Mouse (Mus musculus): ENCODE measurements around the gene P2ry4. TPM values are rescaled to one million over a fixed set of nuclear protein-coding genes. Genes with fewer than 3 reads are reported as not detected.

Gene P2ry4
- polyA plus RNA-seq, 1 experiment from 2014 or later: not detected

- Histone ChIP-seq H3K36me3 (ENCODE audit: control insufficient read depth, insufficient read depth, low read length) (no peaks in the 10 kb centered on the region), H3K4me2 (replicated peaks; ENCODE audit: low read depth, low read length) (no peak overlapping the region), H3K9me3 (ENCODE audit: control insufficient read depth, low read depth, low read length) (no peaks in the 10 kb centered on the region), H3K9ac (replicated peaks; ENCODE audit: low read depth, low read length) (no peak overlapping the region), H3K27ac (ENCODE audit: low read length) (no peak overlapping the region), H3K4me1 (ENCODE audit: control insufficient read depth, insufficient read depth, low read length) (no peaks in the 10 kb centered on the region), H3K4me3 (ENCODE audit: low read depth, low read length) (no peak overlapping the region), H3K27me3 (ENCODE audit: control insufficient read depth, insufficient read depth, low read length) (no peaks in the 10 kb centered on the region; the same call in 1 of the 2 replicates)
- WGBS: 55% methylated on average over 3 of the region's 3 CpGs
- 0 out of 2 replicates have a peak, but pooled peaks have one; percentile 18 for ATAC-seq (ENCODE audit: insufficient number of reproducible peaks, insufficient read depth, low FRiP score, low read depth)
Observed at GRCm38 (mm10) chrX:100618488-100618887, 23.8 kb upstream of the P2ry4 start.

DNA sequence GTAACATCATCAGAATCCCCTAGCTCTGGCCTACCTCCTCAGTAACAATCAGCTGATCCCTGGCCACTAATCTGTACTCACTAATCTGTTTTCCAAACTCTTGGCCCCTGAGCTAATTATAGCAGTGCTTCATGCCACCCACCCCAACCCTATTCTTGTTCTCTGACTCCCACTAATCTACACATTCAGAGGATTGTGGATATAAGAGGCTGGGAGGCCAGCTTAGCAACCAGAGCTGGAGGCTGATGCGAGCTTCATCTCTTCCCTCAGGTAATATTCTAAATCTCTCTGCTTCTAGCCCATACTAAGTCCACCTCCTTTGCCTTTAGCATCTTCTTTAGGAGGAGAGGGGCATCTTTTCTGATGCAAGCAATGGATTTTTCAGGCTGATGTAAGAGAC lies 10.6 kb upstream of the P2ry4 start, which contains the start of gene Arr3:
Gene Arr3 (plus strand): TSS at position 184 of the 400 bp plus-strand sequence.
- no peaks in the 10 kb centered on the region for H3K27me3 ChIP-seq (ENCODE audit: control insufficient read depth, insufficient read depth, low read length)
- H3K9me3 ChIP-seq (ENCODE audit: control insufficient read depth, low read depth, low read length): no peaks in the 10 kb centered on the region
- H3K27ac ChIP-seq (ENCODE audit: low read length): no peak within 1 kb of the TSS
- 86% methylated on average over 1 of the region's 1 CpGs for WGBS
- no peaks in the 10 kb centered on the region for H3K36me3 ChIP-seq (ENCODE audit: control insufficient read depth, insufficient read depth, low read length)
- no peaks in the 10 kb centered on the region for H3K4me1 ChIP-seq (ENCODE audit: control insufficient read depth, insufficient read depth, low read length)
- no peak for ATAC-seq (ENCODE audit: insufficient number of reproducible peaks, insufficient read depth, low FRiP score, low read depth)
- no peak within 1 kb of the TSS for H3K4me2 ChIP-seq (replicated peaks; ENCODE audit: low read depth, low read length)
- H3K4me3 ChIP-seq (ENCODE audit: low read depth, low read length): no peak within 1 kb of the TSS
- H3K9ac ChIP-seq (replicated peaks; ENCODE audit: low read depth, low read length): no peak within 1 kb of the TSS

- no peak overlapping the region for H3K27ac ChIP-seq (ENCODE audit: low read length)
- H3K4me1 ChIP-seq (ENCODE audit: control insufficient read depth, insufficient read depth, low read length): no peaks in the 10 kb centered on the region
- no peaks in the 10 kb centered on the region for H3K36me3 ChIP-seq (ENCODE audit: control insufficient read depth, insufficient read depth, low read length)
- H3K4me2 ChIP-seq (replicated peaks; ENCODE audit: low read depth, low read length): no peak overlapping the region
- H3K9me3 ChIP-seq (ENCODE audit: control insufficient read depth, low read depth, low read length): no peaks in the 10 kb centered on the region
- ATAC-seq (ENCODE audit: insufficient number of reproducible peaks, insufficient read depth, low FRiP score, low read depth): no peak
- H3K4me3 ChIP-seq (ENCODE audit: low read depth, low read length): no peak overlapping the region
- no peak overlapping the region for H3K9ac ChIP-seq (replicated peaks; ENCODE audit: low read depth, low read length)
- WGBS: 71% methylated on average over 4 of the region's 4 CpGs
- H3K27me3 ChIP-seq (ENCODE audit: control insufficient read depth, insufficient read depth, low read length): no peaks in the 10 kb centered on the region
Observed at GRCm38 (mm10) chrX:100599755-100600154, 5.1 kb upstream of the P2ry4 start.

- Histone ChIP-seq H3K4me3 (ENCODE audit: low read depth, low read length) (no peak overlapping the region), H3K9me3 (ENCODE audit: control insufficient read depth, low read depth, low read length) (no peaks in the 10 kb centered on the region), H3K36me3 (ENCODE audit: control insufficient read depth, insufficient read depth, low read length) (no peaks in the 10 kb centered on the region), H3K27me3 (ENCODE audit: control insufficient read depth, insufficient read depth, low read length) (no peaks in the 10 kb centered on the region), H3K27ac (ENCODE audit: low read length) (no peak overlapping the region), H3K9ac (replicated peaks; ENCODE audit: low read depth, low read length) (no peak overlapping the region), H3K4me1 (ENCODE audit: control insufficient read depth, insufficient read depth, low read length) (no peaks in the 10 kb centered on the region), H3K4me2 (replicated peaks; ENCODE audit: low read depth, low read length) (no peak overlapping the region)
- WGBS: 31% methylated on average over 5 of the region's 5 CpGs
- no peak; the same call in 1 of the 2 replicates for ATAC-seq (ENCODE audit: insufficient number of reproducible peaks, insufficient read depth, low FRiP score, low read depth)
Observed at GRCm38 (mm10) chrX:100597439-100597838, 2.8 kb upstream of the P2ry4 start.

- Histone ChIP-seq H3K4me2 (replicated peaks; ENCODE audit: low read depth, low read length) (no peak within 1 kb of the TSS), H3K4me3 (ENCODE audit: low read depth, low read length) (no peak within 1 kb of the TSS), H3K9me3 (ENCODE audit: control insufficient read depth, low read depth, low read length) (no peaks in the 10 kb centered on the region), H3K9ac (replicated peaks; ENCODE audit: low read depth, low read length) (no peak within 1 kb of the TSS), H3K4me1 (ENCODE audit: control insufficient read depth, insufficient read depth, low read length) (no peaks in the 10 kb centered on the region), H3K36me3 (ENCODE audit: control insufficient read depth, insufficient read depth, low read length) (no peaks in the 10 kb centered on the region), H3K27me3 (ENCODE audit: control insufficient read depth, insufficient read depth, low read length) (no peaks in the 10 kb centered on the region), H3K27ac (ENCODE audit: low read length) (no peak within 1 kb of the TSS)
- no peak for ATAC-seq (ENCODE audit: insufficient number of reproducible peaks, insufficient read depth, low FRiP score, low read depth)
- WGBS: 70% methylated on average over 1 of the region's 1 CpGs
Observed at GRCm38 (mm10) chrX:100571951-100572350, 22.7 kb downstream of the P2ry4 start, which contains the start of gene Awat1. Gene Awat1 (plus strand): TSS chrX:100572251.

DNA sequence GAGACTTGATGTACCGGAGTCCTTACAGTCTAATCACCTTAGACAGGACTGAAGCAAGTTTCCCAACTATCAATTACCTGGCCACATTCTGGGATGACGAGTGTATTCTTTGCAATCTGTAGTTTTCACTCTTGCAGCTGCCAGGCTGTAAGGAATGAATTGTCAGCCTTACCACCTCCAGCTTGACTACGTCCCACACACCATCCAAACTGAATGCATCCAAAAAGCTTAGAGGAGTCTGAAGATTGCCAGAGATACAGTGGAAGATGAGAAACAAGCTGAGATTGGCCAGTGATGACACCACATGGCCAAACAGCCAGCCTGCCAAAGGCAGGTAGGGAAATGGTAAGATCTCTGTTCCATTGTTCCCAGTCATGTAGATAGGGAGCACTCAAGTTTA lies 29.0 kb downstream of the P2ry4 start:
- H3K9me3 ChIP-seq (ENCODE audit: control insufficient read depth, low read depth, low read length): no peaks in the 10 kb centered on the region
- no peaks in the 10 kb centered on the region for H3K27me3 ChIP-seq (ENCODE audit: control insufficient read depth, insufficient read depth, low read length)
- H3K9ac ChIP-seq (replicated peaks; ENCODE audit: low read depth, low read length): no peak overlapping the region
- H3K4me1 ChIP-seq (ENCODE audit: control insufficient read depth, insufficient read depth, low read length): no peaks in the 10 kb centered on the region
- H3K4me2 ChIP-seq (replicated peaks; ENCODE audit: low read depth, low read length): no peak overlapping the region
- WGBS: 75% methylated on average over 3 of the region's 3 CpGs
- no peak overlapping the region for H3K27ac ChIP-seq (ENCODE audit: low read length)
- H3K36me3 ChIP-seq (ENCODE audit: control insufficient read depth, insufficient read depth, low read length): no peaks in the 10 kb centered on the region
- ATAC-seq (ENCODE audit: insufficient number of reproducible peaks, insufficient read depth, low FRiP score, low read depth): no peak
- no peak overlapping the region for H3K4me3 ChIP-seq (ENCODE audit: low read depth, low read length)

GRCm38 (mm10) chrX:100556026-100556425 lies 38.6 kb downstream of the P2ry4 start:
- Histone ChIP-seq H3K27ac (ENCODE audit: low read length) (no peak overlapping the region), H3K9me3 (ENCODE audit: control insufficient read depth, low read depth, low read length) (no peaks in the 10 kb centered on the region), H3K4me1 (ENCODE audit: control insufficient read depth, insufficient read depth, low read length) (no peaks in the 10 kb centered on the region), H3K4me3 (ENCODE audit: low read depth, low read length) (no peak overlapping the region), H3K27me3 (ENCODE audit: control insufficient read depth, insufficient read depth, low read length) (no peaks in the 10 kb centered on the region), H3K9ac (replicated peaks; ENCODE audit: low read depth, low read length) (no peak overlapping the region), H3K4me2 (replicated peaks; ENCODE audit: low read depth, low read length) (no peak overlapping the region), H3K36me3 (ENCODE audit: control insufficient read depth, insufficient read depth, low read length) (no peaks in the 10 kb centered on the region)
- WGBS: 86% methylated on average over 3 of the region's 3 CpGs
- no peak for ATAC-seq (ENCODE audit: insufficient number of reproducible peaks, insufficient read depth, low FRiP score, low read depth)

Other genes starting within 250 kb of the P2ry4 start
- 0.60 TPM in 1 of 2 replicates, not detected in the other for gene Otud6a, start 165.9 kb downstream of the P2ry4 start, polyA plus RNA-seq (2014; fragmentation: Nextera tagmentation; extraction: Ambion mirVana)
- 0.85 and 1.5 TPM in 2 replicates for gene Awat2, start 152.2 kb downstream of the P2ry4 start, polyA plus RNA-seq (2014; fragmentation: Nextera tagmentation; extraction: Ambion mirVana)
- gene Igbp1, start 100.6 kb downstream of the P2ry4 start, polyA plus RNA-seq (2014; fragmentation: Nextera tagmentation; extraction: Ambion mirVana): 45.3 and 45.7 TPM in 2 replicates
- gene Dgat2l6, start 70.0 kb downstream of the P2ry4 start, polyA plus RNA-seq (2014; fragmentation: Nextera tagmentation; extraction: Ambion mirVana): not detected in 2 replicates
- not detected in 2 replicates for gene Awat1, start 22.6 kb downstream of the P2ry4 start, polyA plus RNA-seq (2014; fragmentation: Nextera tagmentation; extraction: Ambion mirVana)
- not detected in 2 replicates for gene Arr3, start 10.6 kb upstream of the P2ry4 start, polyA plus RNA-seq (2014; fragmentation: Nextera tagmentation; extraction: Ambion mirVana)
- 30.0 and 31.1 TPM in 2 replicates for gene Kif4, start 30.9 kb upstream of the P2ry4 start, polyA plus RNA-seq (2014; fragmentation: Nextera tagmentation; extraction: Ambion mirVana)
- gene Pdzd11, start 31.7 kb upstream of the P2ry4 start, polyA plus RNA-seq (2014; fragmentation: Nextera tagmentation; extraction: Ambion mirVana): 85.5 and 96.6 TPM in 2 replicates
- gene Gdpd2, start 135.0 kb upstream of the P2ry4 start, polyA plus RNA-seq (2014; fragmentation: Nextera tagmentation; extraction: Ambion mirVana): 2.3 and 2.9 TPM in 2 replicates
- 9.6 and 14.5 TPM in 2 replicates for gene Dlg3, start 172.9 kb upstream of the P2ry4 start, polyA plus RNA-seq (2014; fragmentation: Nextera tagmentation; extraction: Ambion mirVana)

Measured in stomach, embryonic 14.5 days (tissue).